Mouse (Mus musculus): ENCODE measurements around the gene Tprg. TPM values are rescaled to one million over a fixed set of nuclear protein-coding genes. Genes with fewer than 3 reads are reported as not detected.
A peak's percentile ranks its signal among the peaks of the same experiment; 100 is the strongest.

The Tprg gene
- total and polyA plus RNA-seq, 3 experiments: not detected

GRCm38 (mm10) chr16:25367834-25368233 lies 81.2 kb downstream of the Tprg start:
- Histone ChIP-seq H3K9me3 (replicated peaks; ENCODE audit: low read length) (no peaks in the 10 kb centered on the region), H3K27ac (ENCODE audit: insufficient read depth, low read depth) (no peak overlapping the region), H3K36me3 (replicated peaks in 1 of 2; ENCODE audit: control insufficient read depth in 1 of 2, insufficient read depth in 1 of 2, low read length in 1 of 2) (no peaks in the 10 kb centered on the region), H3K27me3 (replicated peaks) (no peaks in the 10 kb centered on the region), H3K9ac (ENCODE audit: insufficient read depth, low read depth) (no peak overlapping the region), H3K4me1 (ENCODE audit: control insufficient read depth in 1 of 2, insufficient read depth in 2 of 2) (no peaks in the 10 kb centered on the region), H3K4me3 (replicated peaks in 1 of 3; ENCODE audit: low read depth in 2 of 3, low read length in 2 of 3, poor library complexity in 1 of 3) (no peak overlapping the region), H3K79me2 (replicated peaks; ENCODE audit: control insufficient read depth, extremely low read depth, insufficient read depth, poor library complexity, severe bottlenecking) (no peaks in the 10 kb centered on the region), H3K4me2 (ENCODE audit: insufficient read depth, low read depth, poor library complexity, severe bottlenecking) (no peak overlapping the region)
- no peak for DNase-seq (ENCODE audit: extremely low read depth)
- no peak for TF ChIP-seq CHD1 (IDR thresholded peaks at IDR 0.05; ENCODE audit: low read depth, low read length)
- in situ Hi-C loops (cut with MboI; ENCODE audit: low pct_ligation_motif_present, low pct_unique_long_range_greater_than_20kb, low sequenced_read_pairs): no loop called here
- dilution Hi-C loops (cut with MboI; ENCODE audit: extremely low pct_ligation_motif_present, extremely low pct_unique_long_range_greater_than_20kb, low sequenced_read_pairs): no loop called here

DNA sequence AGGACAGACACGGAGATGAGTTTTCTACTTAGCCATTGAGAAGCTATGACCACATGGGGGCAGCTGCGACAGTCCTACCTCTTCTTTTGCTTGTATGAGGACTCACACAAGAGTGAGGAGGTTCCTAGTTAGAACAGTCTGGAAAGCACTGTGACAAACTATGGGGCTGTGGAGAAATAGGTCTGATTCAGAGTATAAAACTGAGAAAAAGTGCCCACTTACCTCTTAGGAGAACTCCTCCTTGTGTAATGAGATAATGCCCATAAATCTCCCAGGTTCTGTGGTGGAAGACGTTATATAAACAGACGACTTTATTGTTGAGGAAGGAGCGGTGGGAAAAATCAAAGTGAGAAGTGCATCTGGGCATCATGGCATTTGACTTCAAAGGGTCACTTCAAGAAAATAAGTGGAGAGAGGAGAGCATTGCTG lies 83.4 kb downstream of the Tprg start:
- no peaks in the 10 kb centered on the region for H3K27me3 ChIP-seq (replicated peaks)
- no peaks in the 10 kb centered on the region for H3K9me3 ChIP-seq (replicated peaks; ENCODE audit: low read length)
- dilution Hi-C loops (cut with MboI; ENCODE audit: extremely low pct_ligation_motif_present, extremely low pct_unique_long_range_greater_than_20kb, low sequenced_read_pairs): no loop called here
- H3K4me1 ChIP-seq (ENCODE audit: control insufficient read depth in 1 of 2, insufficient read depth in 2 of 2): no peaks in the 10 kb centered on the region
- no peaks in the 10 kb centered on the region for H3K36me3 ChIP-seq (replicated peaks in 1 of 2; ENCODE audit: control insufficient read depth in 1 of 2, insufficient read depth in 1 of 2, low read length in 1 of 2)
- no peak overlapping the region for H3K4me2 ChIP-seq (ENCODE audit: insufficient read depth, low read depth, poor library complexity, severe bottlenecking)
- TF ChIP-seq ZNF384 (IDR thresholded peaks at IDR 0.05; ENCODE audit: low read depth, low read length): no peak
- TF ChIP-seq RAD21 (IDR thresholded peaks at IDR 0.05; ENCODE audit: low read depth, low read length): peak; percentile 80
- TF ChIP-seq ETS1 (conservative IDR thresholded peaks at IDR 0.05; ENCODE audit: low read depth, low read length): no peak
- TF ChIP-seq MAZ (IDR thresholded peaks at IDR 0.05; ENCODE audit: low read depth, low read length): no peak
- peak; percentile 85 for TF ChIP-seq SMC3 (IDR thresholded peaks at IDR 0.05; ENCODE audit: low read depth, low read length)
- TF ChIP-seq ZKSCAN1 (IDR thresholded peaks at IDR 0.05; ENCODE audit: borderline replicate concordance, low read depth, low read length): no peak
- no peak for TF ChIP-seq NELFE (IDR thresholded peaks at IDR 0.05; ENCODE audit: low read depth, low read length)
- no peak for TF ChIP-seq PAX5 (IDR thresholded peaks at IDR 0.05; ENCODE audit: low read length)
- TF ChIP-seq KAT2A (IDR thresholded peaks at IDR 0.05; ENCODE audit: insufficient replicate concordance, low read length): no peak
- no peak for TF ChIP-seq IRF4 (IDR thresholded peaks at IDR 0.05; ENCODE audit: low read depth, low read length)
- TF ChIP-seq ZC3H11A (IDR thresholded peaks at IDR 0.05; ENCODE audit: low read depth, low read length): peak; percentile 66
- TF ChIP-seq CTCF (conservative IDR thresholded peaks at IDR 0.05 in 1 of 2, IDR thresholded peaks at IDR 0.05 in 1 of 2; ENCODE audit: low read depth in 2 of 2, low read length in 2 of 2): peak in 1 of 2 experiments; percentile 78; a peak in 2 of 4 replicates
- TF ChIP-seq UBTF (IDR thresholded peaks at IDR 0.05; ENCODE audit: low read depth, low read length): no peak
- no peak for TF ChIP-seq GABPA (IDR thresholded peaks at IDR 0.05; ENCODE audit: insufficient replicate concordance, low read depth, low read length)
- in situ Hi-C loops (cut with MboI; ENCODE audit: low pct_ligation_motif_present, low pct_unique_long_range_greater_than_20kb, low sequenced_read_pairs): loop anchor here (5.0 kb wide), 1 partner anchor 587 kb away; no protein-coding TSS in a partner anchor
- no peak overlapping the region for H3K27ac ChIP-seq (ENCODE audit: insufficient read depth, low read depth)
- DNase-seq (ENCODE audit: extremely low read depth): peak; percentile 38
- H3K9ac ChIP-seq (ENCODE audit: insufficient read depth, low read depth): no peak overlapping the region
- H3K79me2 ChIP-seq (replicated peaks; ENCODE audit: control insufficient read depth, extremely low read depth, insufficient read depth, poor library complexity, severe bottlenecking): no peaks in the 10 kb centered on the region
- no peak overlapping the region for H3K4me3 ChIP-seq (replicated peaks in 1 of 3; ENCODE audit: low read depth in 2 of 3, low read length in 2 of 3, poor library complexity in 1 of 3)

Measured in CH12.LX (cell line).